Mouse (Mus musculus): ENCODE data around the gene Nrl. TPM values are rescaled to one million over a fixed set of nuclear protein-coding genes. Genes with fewer than 3 reads are reported as not detected.
A peak's percentile ranks its signal among the peaks of the same experiment; 100 is the strongest.

Nrl gene
- polyA plus RNA-seq, 1 experiment from 2014 or later: not detected

GRCm38 (mm10) chr14:55475654-55476053 lies 49.1 kb downstream of the Nrl start:
- WGBS: 67% methylated on average over 2 of the region's 2 CpGs
- H3K27ac ChIP-seq (replicated peaks; ENCODE audit: low read depth, low read length): no peak overlapping the region
- no peaks in the 10 kb centered on the region for H3K27me3 ChIP-seq (ENCODE audit: control insufficient read depth, insufficient read depth, low read length)
- DNase-seq (ENCODE audit: low spot score) (no peak), ATAC-seq (replicated peaks; ENCODE audit: insufficient number of reproducible peaks, low FRiP score, low TSS enrichment, low read depth) (no peak)
- no peak overlapping the region for H3K4me3 ChIP-seq (ENCODE audit: low read depth, low read length)
- H3K4me2 ChIP-seq (ENCODE audit: low read depth, low read length): no peak overlapping the region
- no peak overlapping the region for H3K9ac ChIP-seq (replicated peaks; ENCODE audit: low read length)
- no peaks in the 10 kb centered on the region for H3K4me1 ChIP-seq (ENCODE audit: control insufficient read depth, insufficient read depth, low read length)
- no peaks in the 10 kb centered on the region for H3K9me3 ChIP-seq (replicated peaks; ENCODE audit: control insufficient read depth, low read length)
- no peaks in the 10 kb centered on the region for H3K36me3 ChIP-seq (replicated peaks; ENCODE audit: control insufficient read depth, insufficient read depth, low read depth, low read length)

- WGBS: 11% methylated on average over 10 of the region's 10 CpGs
- no peaks in the 10 kb centered on the region for H3K4me1 ChIP-seq (ENCODE audit: control insufficient read depth, insufficient read depth, low read length)
- H3K9ac ChIP-seq (replicated peaks; ENCODE audit: low read length): no peak overlapping the region
- ATAC-seq (replicated peaks; ENCODE audit: insufficient number of reproducible peaks, low FRiP score, low TSS enrichment, low read depth) (no peak), DNase-seq (ENCODE audit: low spot score) (peak; percentile 56)
- no peaks in the 10 kb centered on the region for H3K9me3 ChIP-seq (replicated peaks; ENCODE audit: control insufficient read depth, low read length)
- no peak overlapping the region for H3K4me2 ChIP-seq (ENCODE audit: low read depth, low read length)
- no peaks in the 10 kb centered on the region for H3K36me3 ChIP-seq (replicated peaks; ENCODE audit: control insufficient read depth, insufficient read depth, low read depth, low read length)
- no peaks in the 10 kb centered on the region for H3K27me3 ChIP-seq (ENCODE audit: control insufficient read depth, insufficient read depth, low read length)
- H3K4me3 ChIP-seq (ENCODE audit: low read depth, low read length): no peak overlapping the region
- no peak overlapping the region for H3K27ac ChIP-seq (replicated peaks; ENCODE audit: low read depth, low read length)
These were observed 54.0 kb downstream of the Nrl start for GRCm38 (mm10) chr14:55470806-55471205.

GRCm38 (mm10) chr14:55469821-55470220 lies 55.0 kb downstream of the Nrl start:
- H3K27ac ChIP-seq (replicated peaks; ENCODE audit: low read depth, low read length): no peak overlapping the region
- DNase-seq (ENCODE audit: low spot score): no peak
- no peaks in the 10 kb centered on the region for H3K9me3 ChIP-seq (replicated peaks; ENCODE audit: control insufficient read depth, low read length)
- H3K4me1 ChIP-seq (ENCODE audit: control insufficient read depth, insufficient read depth, low read length): no peaks in the 10 kb centered on the region
- no peaks in the 10 kb centered on the region for H3K27me3 ChIP-seq (ENCODE audit: control insufficient read depth, insufficient read depth, low read length)
- no peak overlapping the region for H3K4me3 ChIP-seq (ENCODE audit: low read depth, low read length)
- WGBS: 78% methylated on average over 6 of the region's 6 CpGs
- no peak overlapping the region for H3K9ac ChIP-seq (replicated peaks; ENCODE audit: low read length)
- no peak overlapping the region for H3K4me2 ChIP-seq (ENCODE audit: low read depth, low read length)
- no peaks in the 10 kb centered on the region for H3K36me3 ChIP-seq (replicated peaks; ENCODE audit: control insufficient read depth, insufficient read depth, low read depth, low read length)
- ATAC-seq (replicated peaks; ENCODE audit: insufficient number of reproducible peaks, low FRiP score, low TSS enrichment, low read depth): no peak

- no peaks in the 10 kb centered on the region for H3K4me1 ChIP-seq (ENCODE audit: control insufficient read depth, insufficient read depth, low read length)
- no peak overlapping the region for H3K9ac ChIP-seq (replicated peaks; ENCODE audit: low read length)
- WGBS: 84% methylated on average over 2 of the region's 2 CpGs
- H3K27ac ChIP-seq (replicated peaks; ENCODE audit: low read depth, low read length): no peak overlapping the region
- no peak for DNase-seq (ENCODE audit: low spot score)
- no peaks in the 10 kb centered on the region for H3K36me3 ChIP-seq (replicated peaks; ENCODE audit: control insufficient read depth, insufficient read depth, low read depth, low read length)
- no peaks in the 10 kb centered on the region for H3K9me3 ChIP-seq (replicated peaks; ENCODE audit: control insufficient read depth, low read length)
- H3K4me3 ChIP-seq (ENCODE audit: low read depth, low read length): no peak overlapping the region
- H3K4me2 ChIP-seq (ENCODE audit: low read depth, low read length): no peak overlapping the region
- ATAC-seq (replicated peaks; ENCODE audit: insufficient number of reproducible peaks, low FRiP score, low TSS enrichment, low read depth): no peak
- H3K27me3 ChIP-seq (ENCODE audit: control insufficient read depth, insufficient read depth, low read length): no peaks in the 10 kb centered on the region
These were observed 55.7 kb downstream of the Nrl start for GRCm38 (mm10) chr14:55469041-55469440.

Other genes starting within 250 kb of the Nrl start
- gene Dhrs4, start 46.2 kb downstream of the Nrl start, polyA plus RNA-seq (2014; fragmentation: Nextera tagmentation; extraction: Ambion mirVana): 49.5 and 58.3 TPM in 2 replicates
- gene Carmil3, start 34.3 kb downstream of the Nrl start, polyA plus RNA-seq (2014; fragmentation: Nextera tagmentation; extraction: Ambion mirVana): 4.9 TPM in 2 replicates
- gene Cpne6, start 14.5 kb downstream of the Nrl start, polyA plus RNA-seq (2014; fragmentation: Nextera tagmentation; extraction: Ambion mirVana): 0.24 and 0.29 TPM in 2 replicates
- gene Pck2, start 15.3 kb upstream of the Nrl start, polyA plus RNA-seq (2014; fragmentation: Nextera tagmentation; extraction: Ambion mirVana): 12.7 and 14.6 TPM in 2 replicates
- gene Dcaf11, start 35.0 kb upstream of the Nrl start, polyA plus RNA-seq (2014; fragmentation: Nextera tagmentation; extraction: Ambion mirVana): 69.7 and 76.6 TPM in 2 replicates
- gene A730061H03Rik, start 35.4 kb upstream of the Nrl start, polyA plus RNA-seq (2014; fragmentation: Nextera tagmentation; extraction: Ambion mirVana): not detected in 2 replicates
- gene Fitm1, start 50.6 kb upstream of the Nrl start, polyA plus RNA-seq (2014; fragmentation: Nextera tagmentation; extraction: Ambion mirVana): 3.6 and 5.9 TPM in 2 replicates
- gene Psme1, start 53.1 kb upstream of the Nrl start, polyA plus RNA-seq (2014; fragmentation: Nextera tagmentation; extraction: Ambion mirVana): 136 and 139 TPM in 2 replicates
- 3.8 and 5.3 TPM in 2 replicates for gene Emc9, start 60.3 kb upstream of the Nrl start, polyA plus RNA-seq (2014; fragmentation: Nextera tagmentation; extraction: Ambion mirVana)
- 237 and 259 TPM in 2 replicates for gene Psme2, start 66.1 kb upstream of the Nrl start, polyA plus RNA-seq (2014; fragmentation: Nextera tagmentation; extraction: Ambion mirVana)
- 9.7 and 11.8 TPM in 2 replicates for gene Rnf31, start 66.7 kb upstream of the Nrl start, polyA plus RNA-seq (2014; fragmentation: Nextera tagmentation; extraction: Ambion mirVana)
- 4.9 and 5.2 TPM in 2 replicates for gene Irf9, start 78.6 kb upstream of the Nrl start, polyA plus RNA-seq (2014; fragmentation: Nextera tagmentation; extraction: Ambion mirVana)
- gene Rec8, start 93.1 kb upstream of the Nrl start, polyA plus RNA-seq (2014; fragmentation: Nextera tagmentation; extraction: Ambion mirVana): 3.8 and 4.2 TPM in 2 replicates
- 85.0 and 86.9 TPM in 2 replicates for gene Ipo4, start 111.0 kb upstream of the Nrl start, polyA plus RNA-seq (2014; fragmentation: Nextera tagmentation; extraction: Ambion mirVana)
- gene Gm49378, start 112.9 kb upstream of the Nrl start, polyA plus RNA-seq (2014; fragmentation: Nextera tagmentation; extraction: Ambion mirVana): 2.6 and 3.5 TPM in 2 replicates
- gene Tm9sf1, start 118.8 kb upstream of the Nrl start, polyA plus RNA-seq (2014; fragmentation: Nextera tagmentation; extraction: Ambion mirVana): 68.4 and 70.2 TPM in 2 replicates
- gene Tssk4, start 125.2 kb upstream of the Nrl start, polyA plus RNA-seq (2014; fragmentation: Nextera tagmentation; extraction: Ambion mirVana): 0.38 and 0.84 TPM in 2 replicates
- gene Mdp1, start 135.5 kb upstream of the Nrl start, polyA plus RNA-seq (2014; fragmentation: Nextera tagmentation; extraction: Ambion mirVana): 62.5 and 63.6 TPM in 2 replicates
- 60.7 and 67.7 TPM in 2 replicates for gene Gmpr2, start 147.0 kb upstream of the Nrl start, polyA plus RNA-seq (2014; fragmentation: Nextera tagmentation; extraction: Ambion mirVana)
- gene Nedd8, start 147.1 kb upstream of the Nrl start, polyA plus RNA-seq (2014; fragmentation: Nextera tagmentation; extraction: Ambion mirVana): 622 and 636 TPM in 2 replicates
- 61.3 and 67.7 TPM in 2 replicates for gene Tinf2, start 156.8 kb upstream of the Nrl start, polyA plus RNA-seq (2014; fragmentation: Nextera tagmentation; extraction: Ambion mirVana)
- gene Tgm1, start 188.9 kb upstream of the Nrl start, polyA plus RNA-seq (2014; fragmentation: Nextera tagmentation; extraction: Ambion mirVana): 1.1 and 1.5 TPM in 2 replicates
- gene Rabggta, start 197.3 kb upstream of the Nrl start, polyA plus RNA-seq (2014; fragmentation: Nextera tagmentation; extraction: Ambion mirVana): 19.9 and 21.5 TPM in 2 replicates
- 75.9 and 84.8 TPM in 2 replicates for gene Dhrs1, start 220.7 kb upstream of the Nrl start, polyA plus RNA-seq (2014; fragmentation: Nextera tagmentation; extraction: Ambion mirVana)
- gene Nop9, start 220.7 kb upstream of the Nrl start, polyA plus RNA-seq (2014; fragmentation: Nextera tagmentation; extraction: Ambion mirVana): 53.8 and 59.4 TPM in 2 replicates
- 0.18 and 0.35 TPM in 2 replicates for gene Cideb, start 233.5 kb upstream of the Nrl start, polyA plus RNA-seq (2014; fragmentation: Nextera tagmentation; extraction: Ambion mirVana)
- gene Ltb4r2, start 236.4 kb upstream of the Nrl start, polyA plus RNA-seq (2014; fragmentation: Nextera tagmentation; extraction: Ambion mirVana): 0.31 and 0.34 TPM in 2 replicates
- not detected in 2 replicates for gene Ltb4r1, start 241.0 kb upstream of the Nrl start, polyA plus RNA-seq (2014; fragmentation: Nextera tagmentation; extraction: Ambion mirVana)

Measured in embryonic facial prominence, embryonic 11.5 days (tissue).